Mouse (Mus musculus) Muller cell, postnatal 12 days (primary cell): ENCODE data around the gene Rhof.

Experiments used
- DNase-seq: peaks from one replicate; pipeline ENCODE4 v3.0.0-alpha.2; 2015; ENCODE audit errors: inconsistent ontology term

The Rhof gene

DNA sequence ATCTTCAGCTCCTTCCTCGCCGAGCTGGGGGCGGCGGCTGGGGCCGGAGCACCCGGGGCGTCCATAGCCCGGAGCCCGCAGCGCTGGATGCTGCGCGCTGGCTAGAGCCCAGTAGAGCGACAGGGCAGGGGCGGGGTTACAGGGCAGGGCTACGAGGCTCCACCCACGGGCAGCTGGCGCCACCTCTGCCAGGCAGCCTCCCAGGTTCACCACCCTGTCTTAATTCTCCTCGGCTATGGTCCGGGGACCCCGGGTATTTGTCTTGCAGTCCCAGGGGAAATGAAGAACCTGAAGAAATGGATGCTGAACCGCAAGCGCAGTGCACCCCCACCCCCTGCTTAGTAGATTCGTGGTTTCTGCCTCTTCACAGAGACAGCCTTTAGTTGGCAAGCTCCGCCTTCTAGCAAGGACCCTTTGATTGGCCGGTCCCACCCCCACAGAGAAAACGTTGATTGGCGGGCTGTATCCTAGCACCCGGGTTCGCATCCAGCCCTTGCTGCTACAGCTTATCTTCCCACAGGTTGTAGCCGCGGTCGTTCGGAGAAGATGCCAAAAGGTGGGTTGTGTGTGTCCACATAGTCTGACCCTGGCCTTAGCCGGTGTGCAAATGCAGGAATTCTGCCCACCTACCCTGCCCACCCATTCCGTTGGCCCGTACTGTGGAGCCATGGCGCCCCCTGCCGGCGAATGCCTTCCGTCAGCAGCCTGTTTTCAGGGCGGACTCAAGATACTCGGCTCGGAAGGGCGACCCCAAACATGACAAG, at the start of gene Rhof:
Gene Rhof (minus strand): TSS at position 385 of the 764 bp plus-strand sequence.
- DNase-seq, result peak; percentile 88

DNA sequence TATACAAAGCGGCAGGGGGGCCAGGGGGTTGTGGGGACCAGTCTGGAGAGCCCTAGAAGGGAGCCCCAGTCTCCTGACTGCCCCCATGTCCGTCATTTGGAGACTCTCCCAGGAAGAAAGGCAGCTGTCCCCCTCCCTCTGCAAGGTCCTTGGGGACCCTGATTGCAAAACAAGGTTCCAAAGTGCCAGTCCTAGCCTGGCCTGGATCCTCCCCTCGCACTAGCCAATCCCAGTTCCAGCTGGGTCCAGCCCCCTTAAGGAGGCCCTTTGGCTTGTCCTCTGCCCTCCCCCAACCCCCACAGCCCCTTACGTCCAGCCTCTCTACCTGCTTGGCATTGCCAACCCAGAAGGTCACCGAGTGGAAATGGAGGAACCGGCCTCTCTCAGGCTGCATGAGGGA, 49.0 kb upstream of the Rhof start:
- DNase-seq, result no peak

DNA sequence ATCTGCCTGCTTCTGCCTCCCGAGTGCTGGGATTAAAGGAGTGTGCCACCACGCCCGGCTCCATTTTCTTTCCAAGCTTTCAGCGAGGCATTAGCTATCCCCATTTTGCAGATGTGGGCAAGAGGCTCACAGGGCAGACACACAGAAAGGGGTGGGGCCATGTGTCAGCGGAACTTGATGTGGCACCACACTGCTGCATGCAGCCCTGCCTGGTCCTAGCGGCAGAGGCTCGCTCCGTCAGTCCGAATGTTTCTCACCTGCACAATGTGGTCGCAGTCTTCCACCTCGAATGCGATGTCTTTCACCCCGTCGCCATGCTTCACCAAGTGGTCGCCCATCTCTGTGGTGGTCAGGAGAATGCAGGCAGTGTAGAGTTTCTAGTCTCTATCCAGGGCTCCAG, 47.9 kb upstream of the Rhof start:
- no peak for DNase-seq

DNA sequence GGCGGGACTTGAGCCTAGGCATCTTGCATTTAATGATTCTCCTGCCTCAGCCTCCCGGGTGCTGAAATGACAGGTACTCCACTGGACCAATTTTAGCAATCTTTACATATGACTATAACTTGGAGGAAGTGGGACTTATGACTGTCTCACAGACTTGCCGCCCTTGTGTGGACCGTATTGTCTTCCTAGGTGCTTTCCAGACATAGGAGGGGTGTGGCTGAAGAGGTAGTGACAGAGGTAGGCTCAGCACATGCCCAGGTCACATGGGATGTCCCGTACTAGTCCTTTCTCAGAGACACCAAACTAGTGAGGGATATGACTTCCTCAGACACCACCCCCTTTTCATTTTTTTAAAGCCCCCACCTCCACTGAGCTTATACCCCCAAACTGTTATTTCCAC, 46.3 kb upstream of the Rhof start:
- DNase-seq, result no peak

DNA sequence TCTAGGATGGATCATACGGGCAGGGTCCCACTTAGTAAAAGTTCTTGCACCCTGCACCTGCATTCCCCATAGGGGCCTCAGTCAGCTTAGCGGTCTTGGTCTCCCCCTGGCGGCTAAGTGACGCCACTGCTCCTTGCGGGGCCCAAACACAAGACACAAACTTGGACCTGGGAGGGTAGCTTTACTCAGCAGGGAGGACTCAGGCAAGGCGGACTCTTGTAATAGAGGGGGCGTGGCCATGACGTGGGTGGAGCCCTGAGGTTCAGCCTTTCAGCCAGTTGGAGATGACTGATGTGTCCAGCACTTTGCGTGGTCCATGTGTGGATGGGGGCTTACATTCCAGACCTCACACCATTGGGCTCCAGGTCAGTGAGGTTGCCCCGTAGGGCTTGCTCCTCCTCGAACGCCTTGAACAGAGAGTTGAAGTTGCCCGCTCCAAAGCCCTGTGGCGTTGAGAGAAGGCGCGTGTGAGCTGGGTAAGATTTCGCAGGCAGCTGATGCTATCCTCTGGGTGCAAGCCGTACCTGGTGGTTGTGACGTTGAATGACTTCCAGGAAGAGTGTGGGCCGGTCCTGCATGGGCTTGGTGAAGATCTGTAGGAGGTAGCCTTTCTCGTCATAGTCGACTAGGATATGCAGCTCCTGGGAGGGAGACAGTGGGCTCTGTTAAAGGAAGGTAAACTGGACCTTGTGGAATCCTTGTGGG, 39.3 kb upstream of the Rhof start:
- DNase-seq, result peak; percentile 89

DNA sequence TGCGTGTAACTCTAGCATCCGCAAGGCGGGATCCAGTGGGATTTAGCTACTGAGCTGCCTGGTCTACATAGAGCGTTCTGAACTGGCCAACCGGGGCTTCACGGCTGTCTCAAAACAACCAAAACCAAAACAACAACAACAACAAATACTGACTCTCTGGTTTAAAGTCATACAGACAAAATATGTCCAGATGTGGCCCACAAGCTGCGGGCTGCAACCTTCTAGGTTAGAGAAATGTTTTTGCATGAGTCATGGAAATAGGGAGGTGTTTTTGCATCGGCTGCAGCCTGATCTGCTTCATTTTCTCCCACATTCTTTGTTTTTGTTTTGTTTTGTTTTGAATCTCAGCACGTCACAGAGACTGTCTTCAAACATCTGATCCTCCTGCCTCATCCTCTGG, 37.9 kb upstream of the Rhof start:
- DNase-seq, result no peak

DNA sequence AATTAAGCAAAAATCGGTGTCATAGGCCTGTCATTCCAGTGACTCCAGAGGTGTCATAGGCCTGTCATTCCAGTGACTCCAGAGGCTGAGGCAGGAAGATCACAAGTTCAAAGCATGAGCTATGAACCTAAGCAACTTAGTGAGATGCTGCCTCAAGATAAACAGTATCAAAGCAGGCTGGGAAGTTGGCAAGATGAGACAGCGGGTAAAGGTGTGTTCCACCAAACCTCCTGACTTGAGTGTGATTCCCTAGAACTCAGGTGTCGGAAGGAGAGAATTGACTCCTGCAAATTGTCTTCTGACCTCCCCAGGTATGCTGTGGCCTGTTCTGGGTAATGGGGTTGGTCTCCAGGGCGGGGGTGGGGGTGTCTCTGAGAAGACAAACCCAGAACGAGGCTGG, 36.8 kb upstream of the Rhof start, which contains the start of gene Psmd9:
Gene Psmd9 (plus strand): TSS at position 130 of the 400 bp plus-strand sequence.
- DNase-seq, result no peak

DNA sequence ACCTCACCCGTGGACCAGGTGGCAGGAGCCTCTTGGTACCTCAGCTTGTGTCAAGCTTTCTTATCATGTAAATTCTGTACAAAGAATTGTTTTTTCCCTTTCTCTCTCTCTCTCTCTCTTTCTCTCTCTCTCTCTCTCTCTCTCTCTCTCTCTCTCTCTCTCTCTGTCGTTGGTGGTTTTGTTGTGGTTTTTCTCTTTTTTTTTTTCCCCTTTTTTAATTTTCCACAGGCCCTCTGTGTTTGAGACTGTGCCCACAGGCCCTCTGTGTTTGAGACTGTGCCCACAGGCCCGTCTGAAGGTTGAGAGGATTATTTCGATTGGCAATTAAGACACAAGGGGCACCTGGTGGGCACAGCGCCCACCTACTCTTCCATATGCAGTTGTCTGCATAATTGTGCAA, 35.1 kb upstream of the Rhof start:
- DNase-seq, result no peak

DNA sequence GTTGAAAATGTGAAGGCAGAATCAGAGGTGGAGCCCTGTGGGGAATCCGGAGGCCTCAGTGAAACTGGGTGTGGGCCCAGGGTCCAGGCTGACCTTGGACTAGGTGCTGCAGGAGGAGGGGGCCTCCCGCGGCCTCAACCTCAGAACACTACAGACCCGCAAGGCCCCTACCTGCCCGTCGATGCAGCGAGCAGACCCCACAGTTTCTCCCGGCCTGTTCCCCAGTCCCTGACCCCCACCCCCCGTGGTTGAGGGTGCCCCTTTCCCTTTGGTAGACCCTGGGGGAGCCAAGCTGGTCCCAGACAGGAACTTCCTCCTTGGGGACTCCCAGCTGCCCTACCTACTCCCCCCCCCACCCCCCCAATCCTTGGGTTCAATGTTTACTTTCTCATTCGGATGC, 33.9 kb upstream of the Rhof start:
- no peak for DNase-seq

DNA sequence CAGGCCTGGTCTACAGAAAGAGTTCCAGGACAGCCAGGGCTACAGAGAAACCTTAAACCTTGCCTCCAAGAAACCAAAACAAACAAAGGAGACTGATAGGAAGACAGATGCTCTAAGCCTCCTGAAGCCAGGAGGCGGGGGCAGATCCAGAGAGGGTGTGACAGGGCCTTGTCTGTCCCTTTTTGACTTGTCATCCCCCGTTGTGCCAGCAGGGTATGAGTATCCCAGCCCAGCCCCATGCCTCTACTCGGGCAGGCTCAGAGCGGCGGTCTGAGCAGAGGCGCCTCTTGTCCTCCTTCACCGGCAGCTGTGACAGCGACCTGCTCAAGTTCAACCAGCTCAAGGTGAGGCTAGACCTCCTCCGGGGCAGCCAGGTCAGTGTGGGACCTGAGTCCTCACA, 30.4 kb upstream of the Rhof start:
- no peak for DNase-seq

DNA sequence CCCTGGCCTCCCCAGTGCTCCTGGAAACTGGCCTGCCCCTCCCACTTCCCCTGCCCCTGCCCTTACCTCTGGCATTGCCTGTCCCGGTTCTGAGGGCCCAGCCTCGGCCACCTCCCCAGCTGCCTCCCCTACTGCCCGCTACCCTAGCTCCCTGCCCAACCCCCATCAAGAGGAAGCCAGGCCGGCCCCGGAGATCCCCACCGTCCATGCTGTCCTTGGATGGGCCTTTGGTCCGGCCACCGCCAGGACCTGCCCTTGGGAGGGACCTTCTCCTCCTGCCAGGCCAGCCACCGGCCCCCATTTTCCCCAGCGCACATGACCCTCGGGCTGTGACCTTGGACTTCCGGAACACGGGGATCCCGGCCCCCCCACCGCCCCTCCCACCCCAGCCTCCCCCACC, 27.8 kb upstream of the Rhof start:
- no peak for DNase-seq

DNA sequence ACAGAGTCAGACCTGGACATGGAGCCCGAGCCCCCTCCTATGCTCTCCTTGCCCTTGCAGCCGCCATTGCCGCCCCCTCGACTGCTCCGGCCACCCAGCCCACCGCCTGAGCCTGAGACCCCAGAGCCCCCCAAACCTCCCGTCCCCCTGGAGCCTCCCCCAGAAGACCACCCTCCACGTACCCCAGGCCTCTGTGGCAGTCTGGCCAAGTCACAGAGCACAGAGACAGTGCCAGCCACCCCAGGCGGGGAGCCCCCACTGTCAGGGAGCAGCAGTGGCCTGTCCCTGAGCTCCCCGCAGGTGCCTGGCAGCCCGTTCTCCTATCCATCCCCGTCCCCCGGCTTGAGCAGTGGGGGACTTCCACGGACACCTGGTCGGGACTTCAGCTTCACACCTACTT, 27.4 kb upstream of the Rhof start:
- DNase-seq, result no peak

DNA sequence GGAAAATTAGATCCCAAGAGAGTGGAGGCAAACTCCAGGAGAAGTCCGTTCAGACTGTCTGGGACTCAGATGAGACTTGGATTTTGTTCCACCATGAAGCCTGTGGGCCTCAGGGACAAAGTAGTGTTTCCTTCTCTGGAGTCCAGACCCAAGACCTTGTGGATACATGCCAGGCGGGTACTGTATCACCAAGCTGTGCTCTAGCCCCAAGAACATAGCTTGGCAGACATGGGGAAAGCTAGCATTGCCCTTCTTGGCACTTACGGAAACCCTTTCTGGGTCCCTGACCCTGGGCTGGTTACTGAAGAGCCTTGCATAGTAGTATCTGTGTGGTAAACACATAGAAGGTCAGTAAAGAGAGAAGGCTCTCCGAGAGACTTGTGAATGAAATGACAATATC, 27.0 kb upstream of the Rhof start:
- no peak for DNase-seq

DNA sequence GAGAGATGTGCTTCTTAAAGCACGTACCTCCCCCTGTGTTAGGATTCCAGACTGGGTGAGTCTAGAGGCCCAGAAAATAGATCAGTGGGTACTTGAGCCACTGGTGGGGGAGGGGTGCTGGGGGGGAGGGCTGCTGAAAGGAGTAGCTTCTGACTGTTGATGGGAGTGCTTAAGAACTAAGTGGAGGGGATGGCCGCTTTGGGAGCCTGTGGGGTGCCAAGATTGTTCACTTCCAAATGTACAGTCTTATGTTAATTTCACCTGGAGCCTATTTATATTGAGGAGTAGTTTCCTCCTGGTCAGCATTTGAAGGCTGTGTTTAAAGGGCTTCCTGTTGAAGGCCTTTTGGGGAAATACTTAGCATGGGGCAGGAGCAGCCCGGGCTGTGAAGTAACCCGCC, 25.5 kb upstream of the Rhof start:
- DNase-seq, result no peak

DNA sequence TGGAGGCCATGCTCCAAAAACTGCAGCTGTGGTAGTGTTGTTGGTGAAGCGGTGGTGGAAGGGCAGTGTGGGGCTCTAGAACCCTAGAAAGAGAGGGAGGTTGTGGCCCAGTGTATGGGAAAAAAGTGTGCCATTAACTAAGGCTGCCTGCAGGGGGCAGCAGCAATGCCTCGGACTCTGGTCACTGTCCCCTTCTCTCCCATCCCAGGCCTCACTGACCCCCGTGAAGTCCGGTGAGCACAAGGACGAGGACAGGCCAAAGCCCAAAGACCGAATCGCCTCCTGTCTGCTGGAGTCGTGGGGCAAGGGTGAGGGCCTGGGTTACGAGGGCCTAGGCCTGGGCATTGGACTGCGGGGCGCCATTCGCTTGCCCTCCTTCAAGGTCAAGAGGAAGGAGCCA, 24.3 kb upstream of the Rhof start:
- DNase-seq, result no peak

DNA sequence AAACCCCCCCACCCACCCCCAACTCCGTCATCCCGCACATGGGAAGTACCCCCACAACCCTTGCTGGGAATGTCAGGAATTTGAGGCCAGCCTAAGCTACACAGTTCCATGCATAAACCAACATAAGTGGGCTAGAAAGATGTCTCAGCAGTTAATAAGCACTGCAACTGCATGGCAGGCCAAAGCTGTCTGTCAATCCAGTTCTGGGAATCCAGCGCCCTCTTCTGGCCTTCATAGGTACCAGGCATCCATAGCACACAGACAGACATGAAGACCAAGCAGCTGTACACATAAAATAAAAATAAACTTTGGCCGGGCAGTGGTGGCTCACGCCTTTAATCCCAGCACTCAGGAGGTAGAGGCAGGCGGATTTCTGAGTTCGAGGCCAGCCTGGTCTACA, 22.9 kb upstream of the Rhof start:
- peak; percentile 57 for DNase-seq

DNA sequence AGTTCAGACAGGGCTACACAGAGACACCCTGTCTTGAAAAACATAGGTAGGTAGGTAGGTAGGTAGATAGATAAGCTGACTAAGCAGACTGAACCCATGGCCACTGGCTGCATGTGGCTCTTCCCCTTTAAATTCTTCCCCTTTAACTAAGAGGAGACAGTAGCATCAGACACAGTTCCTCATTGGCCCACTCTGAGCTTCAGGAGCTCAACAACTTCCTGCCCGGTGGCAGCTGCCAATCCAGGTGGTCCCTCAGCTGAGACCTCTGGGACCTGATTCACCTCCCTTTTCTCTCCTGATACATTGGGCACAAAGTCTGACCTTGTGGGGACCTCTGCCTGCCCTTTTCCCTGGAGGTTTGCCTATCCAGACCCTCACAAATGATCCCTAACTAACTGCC, 20.4 kb upstream of the Rhof start:
- no peak for DNase-seq

DNA sequence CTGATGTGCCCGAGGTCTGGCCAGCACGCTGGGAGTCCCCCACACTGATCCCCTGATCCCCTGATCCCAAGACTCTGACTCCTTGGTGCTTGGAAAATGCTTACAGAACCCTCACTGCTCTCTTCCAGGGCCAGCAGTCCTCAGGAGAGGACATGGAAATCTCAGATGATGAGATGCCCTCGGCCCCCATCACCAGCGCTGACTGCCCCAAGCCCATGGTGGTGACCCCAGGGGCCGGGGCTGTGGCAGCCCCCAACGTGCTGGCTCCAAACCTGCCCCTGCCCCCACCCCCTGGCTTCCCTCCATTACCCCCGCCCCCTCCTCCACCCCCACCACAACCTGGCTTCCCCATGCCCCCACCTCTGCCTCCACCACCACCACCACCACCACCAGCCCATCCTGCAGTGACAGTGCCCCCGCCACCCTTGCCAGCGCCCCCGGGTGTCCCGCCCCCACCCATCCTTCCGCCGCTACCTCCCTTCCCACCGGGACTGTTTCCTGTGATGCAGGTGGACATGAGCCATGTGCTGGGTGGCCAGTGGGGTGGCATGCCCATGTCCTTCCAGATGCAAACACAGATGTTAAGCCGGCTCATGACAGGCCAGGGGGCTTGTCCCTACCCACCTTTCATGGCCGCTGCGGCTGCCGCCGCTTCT, 19.3 kb upstream of the Rhof start:
- DNase-seq, result no peak

DNA sequence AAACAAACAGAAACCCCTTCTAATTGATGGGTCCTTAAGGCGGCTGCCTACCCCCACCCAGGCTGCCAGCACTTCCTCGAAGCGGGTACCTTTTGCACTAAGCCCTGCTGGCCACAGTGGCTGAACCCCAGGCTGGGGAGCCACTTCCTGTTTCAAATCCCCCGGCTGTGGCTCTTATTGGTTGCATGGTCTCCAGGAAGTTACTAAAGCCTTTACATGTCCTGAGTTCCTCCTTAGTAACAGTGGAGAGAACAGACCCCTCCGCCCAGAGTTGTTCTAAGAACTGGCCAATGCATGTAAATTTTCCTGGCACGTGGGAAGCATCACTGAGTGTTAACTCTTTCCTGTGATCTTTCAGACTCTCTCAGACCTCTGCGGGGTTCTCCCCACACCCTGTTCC, 18.6 kb upstream of the Rhof start:
- no peak for DNase-seq

DNA sequence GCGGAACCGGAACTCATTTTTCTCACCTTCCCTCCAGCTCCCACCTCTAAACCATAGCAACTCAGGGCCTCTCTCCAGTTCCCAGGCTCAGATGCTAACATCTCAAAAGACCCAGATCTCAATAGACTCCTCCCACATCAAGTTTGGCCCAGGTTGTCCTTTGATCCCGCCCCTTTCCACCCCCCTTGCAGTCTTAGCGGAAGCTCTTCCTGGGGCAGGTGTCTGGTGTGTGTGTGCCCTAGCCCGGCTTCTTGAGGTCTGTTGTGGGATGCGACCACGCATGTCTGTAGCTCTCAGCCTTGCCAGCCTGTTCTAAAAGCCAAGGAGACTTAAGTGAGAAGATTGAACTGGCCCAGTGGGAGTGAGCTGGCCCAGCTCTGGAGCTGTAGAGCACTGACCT, 18.1 kb upstream of the Rhof start:
- DNase-seq, result no peak

DNA sequence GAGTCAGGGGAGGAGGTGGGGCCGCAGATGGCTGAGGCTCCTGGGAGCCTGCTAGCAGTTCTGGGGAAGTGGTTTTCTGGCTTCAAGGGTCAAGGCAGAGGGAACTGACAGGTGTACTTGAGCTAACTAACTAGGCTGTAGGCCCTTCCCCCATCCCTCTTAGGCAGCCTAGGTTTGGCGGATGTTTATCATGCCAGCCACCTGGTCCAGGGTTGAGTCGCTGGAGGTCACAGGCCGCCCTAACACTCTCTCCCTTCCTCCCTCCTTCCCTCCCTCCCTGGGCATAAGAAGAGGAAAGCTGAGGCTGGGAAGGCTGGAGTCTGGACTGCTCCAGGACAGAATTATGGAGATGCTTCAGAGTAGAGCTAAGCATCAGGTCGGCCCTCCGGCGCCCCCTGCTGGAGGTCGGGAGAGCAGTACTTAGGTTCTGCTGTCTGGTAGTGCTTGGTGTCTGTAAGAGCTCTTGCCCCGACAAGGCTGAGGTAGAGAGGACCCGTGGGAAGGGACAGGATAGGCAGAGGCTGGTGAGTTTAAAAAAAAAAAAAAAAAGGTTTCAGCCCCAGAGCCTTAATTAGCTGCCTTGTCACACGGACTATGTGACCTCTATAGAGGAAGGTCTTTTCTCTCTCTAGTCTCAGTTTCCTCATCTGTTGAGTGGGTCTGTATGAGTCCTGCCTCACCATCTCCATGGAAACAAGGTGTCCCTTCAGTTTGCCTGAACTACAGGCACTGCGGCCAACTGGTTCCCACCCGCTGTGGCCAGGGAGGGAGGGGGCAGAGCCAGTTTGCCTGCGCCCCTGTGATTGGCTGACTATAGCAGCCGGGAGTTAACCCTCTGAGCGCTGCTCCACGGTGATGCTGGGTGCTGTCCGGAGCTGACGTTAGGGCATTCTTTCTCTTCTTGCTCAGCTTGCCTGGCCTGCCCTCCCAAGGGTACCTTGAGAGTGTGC, 17.2 kb upstream of the Rhof start:
- peak; percentile 91 for DNase-seq
